Mouse (Mus musculus) E14TG2a.4 (cell line): ENCODE measurements around the gene Metap1d.

ENCODE experiments used
- CTCF ChIP-seq: conservative IDR thresholded peaks from 2 replicates; pipeline ENCODE4 v1.5.1; 2014; ENCODE audit warnings: low read length
- POU5F1 ChIP-seq: IDR thresholded peaks from 2 replicates; pipeline ENCODE4 v1.6.1; 2014; ENCODE audit warnings: low read length, borderline replicate concordance

DNA sequence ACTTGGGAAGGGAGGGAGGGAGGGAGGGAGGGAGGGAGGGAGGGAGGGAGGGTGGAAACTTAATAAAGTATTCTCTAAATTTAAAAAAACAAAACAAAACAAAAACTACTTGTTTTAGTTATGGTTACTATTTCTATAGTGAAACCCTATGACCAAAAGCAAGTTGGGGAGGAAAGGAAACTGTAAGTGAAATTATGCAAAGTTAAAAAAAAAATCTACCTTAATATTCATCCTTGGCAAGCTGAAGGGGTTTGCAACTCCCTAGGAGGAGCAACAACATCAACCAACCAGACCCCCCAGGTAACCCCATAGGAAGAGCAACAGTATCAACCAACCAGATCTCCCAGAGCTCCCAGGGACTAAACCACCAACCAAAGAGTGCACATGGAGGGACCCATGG lies 38.2 kb downstream of the Metap1d start:
- TF ChIP-seq CTCF (no peak), POU5F1 (no peak)
